Mouse (Mus musculus) embryonic facial prominence, embryonic 11.5 days (tissue): ENCODE results near the gene Chit1. TPM values are rescaled to one million over a fixed set of nuclear protein-coding genes. Genes with fewer than 3 reads are reported as not detected.

Source experiments
- ATAC-seq: fragments of 200-750 bp; cut with Nextera tagmentation; replicated peaks from 2 replicates; pipeline ENCODE4 v1.8.0; 2017; ENCODE audit warnings: low read depth; ENCODE audit not compliant: insufficient number of reproducible peaks, low FRiP score, low TSS enrichment
- DNase-seq: peaks from one replicate; pipeline ENCODE4 v3.0.0-alpha.2; 2015; ENCODE audit warnings: low spot score
- H3K27ac ChIP-seq: fragments of 300-500 bp; sonication (generic); replicated peaks from 2 replicates; pipeline ENCODE4 v1.5.1; 2014; ENCODE audit warnings: mild to moderate bottlenecking, low read depth, low read length, control low read depth
- H3K27me3 ChIP-seq: fragments of 300-500 bp; sonication (generic); 2 replicates; pipeline ENCODE4 v1.6.1; 2014; ENCODE audit warnings: mild to moderate bottlenecking, low read length, moderate library complexity, mixed read lengths; ENCODE audit not compliant: control insufficient read depth, insufficient read depth
- H3K36me3 ChIP-seq: fragments of 300-500 bp; sonication (generic); replicated peaks from 2 replicates; pipeline ENCODE4 v1.6.1; 2014; ENCODE audit warnings: low read depth, mild to moderate bottlenecking, low read length, moderate library complexity, mixed read lengths; ENCODE audit not compliant: control insufficient read depth, insufficient read depth
- H3K4me1 ChIP-seq: fragments of 300-500 bp; sonication (generic); 2 replicates; pipeline ENCODE4 v1.6.1; 2014; ENCODE audit warnings: low read length, mixed read lengths; ENCODE audit not compliant: control insufficient read depth, insufficient read depth
- H3K4me2 ChIP-seq: fragments of 300-500 bp; sonication (generic); 2 replicates; pipeline ENCODE4 v1.6.1; 2014; ENCODE audit warnings: low read depth, mild to moderate bottlenecking, control low read depth, low read length, moderate library complexity
- H3K4me3 ChIP-seq: fragments of 300-500 bp; sonication (generic); 2 replicates; pipeline ENCODE4 v1.5.1; 2014; ENCODE audit warnings: low read depth, low read length, control low read depth
- H3K9ac ChIP-seq: fragments of 300-500 bp; sonication (generic); replicated peaks from 2 replicates; pipeline ENCODE4 v1.6.1; 2014; ENCODE audit warnings: mild to moderate bottlenecking, control low read depth, low read length
- H3K9me3 ChIP-seq: fragments of 300-500 bp; sonication (generic); replicated peaks from 2 replicates; pipeline ENCODE4 v1.6.1; 2016; ENCODE audit warnings: mild to moderate bottlenecking, low read length, inconsistent platforms, mixed read lengths; ENCODE audit not compliant: control insufficient read depth
- WGBS: fragments of 180-500 bp; shearing (Covaris S2); extraction: QIAGEN DNeasy Blood & Tissue Kit; methylation state at CpG from one replicate; pipeline ENCODE4 v1.1.7; 2014; 5-methylcytosine and 5-hydroxymethylcytosine counted together
- polyA plus RNA-seq: library from polyadenylated mRNA; unstranded; fragments of >200 nt; fragmentation: Nextera tagmentation; extraction: Ambion mirVana; gene quantifications from 2 replicates; pipeline ENCODE4 v1.2.1, GENCODE M21; 2014

The Chit1 gene
- polyA plus RNA-seq, 1 experiment from 2014 or later = not detected

DNA sequence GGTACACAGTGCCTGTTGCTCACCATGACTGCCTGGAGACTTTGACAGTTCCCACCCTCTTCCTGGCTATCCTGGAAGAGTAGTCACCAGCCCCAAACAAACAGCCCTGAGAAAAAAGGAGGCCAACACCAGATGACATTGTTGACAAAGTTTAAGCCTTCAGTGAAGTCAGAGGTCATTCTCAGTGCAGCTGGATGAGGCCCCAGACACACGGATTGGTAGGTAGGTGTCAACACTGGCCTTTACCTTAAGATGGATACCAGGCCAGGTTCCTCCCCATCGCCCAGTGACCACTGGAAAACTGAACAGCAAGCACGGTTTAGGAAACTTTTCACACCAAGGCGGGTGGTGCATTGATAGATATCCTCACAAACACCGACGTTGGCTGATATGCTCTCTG, 18.7 kb upstream of the Chit1 start:
- Histone ChIP-seq H3K36me3 (no peaks in the 10 kb centered on the region), H3K4me3 (peak overlapping the region; percentile 40), H3K4me2 (peak overlapping the region; percentile 80), H3K27ac (0 out of 2 replicates have a peak overlapping the region, but pooled peaks have one; percentile 47), H3K9me3 (no peaks in the 10 kb centered on the region), H3K4me1 (peaks cover 5% of the 10 kb centered on the region), H3K9ac (peak overlapping the region; percentile 62), H3K27me3 (no peaks in the 10 kb centered on the region; the same call in 1 of the 2 replicates)
- ATAC-seq = no peak
- 31% methylated on average over 6 of the region's 6 CpGs for WGBS
- no peak for DNase-seq

DNA sequence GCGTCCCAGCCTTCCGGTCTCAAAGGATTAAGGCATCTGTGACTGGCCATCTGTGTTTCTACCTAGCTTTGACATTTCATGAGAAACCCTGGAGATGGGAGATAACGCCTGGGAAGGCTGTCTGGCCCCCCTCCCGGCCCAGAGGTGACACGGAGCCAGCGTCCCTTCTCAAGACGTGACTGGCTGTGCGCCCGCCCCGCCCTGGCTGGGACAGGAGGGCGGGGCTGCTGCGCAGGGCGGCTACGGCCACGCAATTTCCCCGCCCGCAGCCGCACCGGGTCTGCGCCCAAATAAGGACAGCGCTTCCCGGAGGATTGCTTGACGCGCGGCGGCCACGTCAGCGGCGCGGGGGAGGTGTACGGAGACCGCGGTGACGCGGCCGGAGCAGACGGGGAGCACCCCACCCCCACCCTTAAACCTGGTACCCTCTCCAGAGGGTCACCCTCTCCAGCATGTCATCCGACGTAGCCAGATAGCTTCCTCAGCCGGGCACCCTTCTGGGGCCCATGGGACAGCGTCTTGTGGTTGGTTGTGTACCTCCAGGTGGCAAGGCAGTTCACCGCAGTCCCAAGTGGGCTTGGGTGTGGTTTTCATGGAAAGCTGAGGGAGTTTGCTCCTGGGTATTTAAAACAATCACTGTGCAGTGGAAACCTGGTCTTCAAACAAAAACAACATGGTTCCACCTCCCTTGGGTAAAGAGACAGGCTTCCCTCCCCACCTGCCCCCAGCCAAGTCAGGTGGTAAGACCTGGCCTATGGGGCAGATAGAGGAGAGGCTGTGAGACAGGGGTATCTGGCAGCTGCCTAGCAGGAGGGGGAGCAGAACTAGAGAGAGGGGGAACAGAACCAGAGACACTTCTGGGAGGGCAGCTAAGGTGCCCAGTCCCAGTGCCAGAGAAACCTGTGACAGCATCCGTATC, 17.9 kb upstream of the Chit1 start:
- H3K9me3 ChIP-seq = no peaks in the 10 kb centered on the region
- peak overlapping the region; percentile 47; the same call in 1 of the 2 replicates for H3K27ac ChIP-seq
- H3K4me1 ChIP-seq = peaks cover 5% of the 10 kb centered on the region
- peak overlapping the region; percentile 62 for H3K9ac ChIP-seq
- ATAC-seq = peak; percentile 81
- H3K36me3 ChIP-seq = no peaks in the 10 kb centered on the region
- WGBS = 3% methylated on average over 43 of the region's 43 CpGs
- DNase-seq = peak; percentile 90
- peak overlapping the region; percentile 40 for H3K4me3 ChIP-seq
- H3K27me3 ChIP-seq = no peaks in the 10 kb centered on the region; the same call in 1 of the 2 replicates
- H3K4me2 ChIP-seq = peak overlapping the region; percentile 80

DNA sequence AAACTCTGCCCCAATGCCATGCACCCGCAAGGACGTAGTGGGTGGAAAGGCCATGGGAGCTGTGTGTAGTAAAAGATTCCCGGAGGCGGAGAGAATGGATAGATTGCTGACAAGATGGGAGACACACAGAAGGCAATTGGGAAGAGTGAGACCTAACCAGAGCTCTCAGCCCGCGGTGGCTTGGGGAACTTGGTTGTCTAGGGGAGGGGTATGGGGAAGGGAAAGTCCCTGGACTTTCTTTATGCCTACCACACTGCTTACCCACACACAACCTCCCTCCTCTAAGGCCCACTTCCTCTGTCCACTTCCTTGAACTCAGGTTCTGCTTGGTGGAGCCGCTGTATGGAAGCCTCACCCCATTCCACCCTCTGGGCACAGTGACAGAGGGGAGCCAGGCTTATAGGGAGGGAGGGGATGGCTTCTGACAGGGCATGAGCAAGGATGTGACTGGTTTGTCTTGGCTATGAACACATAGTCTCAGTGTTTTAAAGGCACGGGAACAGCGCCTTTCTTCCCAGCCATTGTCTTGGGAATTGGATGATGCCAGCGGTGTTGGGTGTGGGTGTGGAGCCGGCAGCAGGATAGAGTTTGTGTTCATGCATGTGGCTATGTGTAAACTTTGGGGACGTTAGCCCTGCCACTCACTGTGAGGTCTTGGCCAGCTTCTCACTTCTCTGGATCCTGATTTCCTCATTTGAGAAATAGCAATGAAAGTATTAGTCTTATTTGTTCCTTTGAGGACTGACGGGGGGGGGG, 17.1 kb upstream of the Chit1 start:
- ATAC-seq (no peak), DNase-seq (no peak)
- Histone ChIP-seq H3K4me1 (peaks cover 12% of the 10 kb centered on the region), H3K27ac (no peak overlapping the region), H3K27me3 (no peaks in the 10 kb centered on the region; the same call in 1 of the 2 replicates), H3K4me3 (no peak overlapping the region), H3K9ac (no peak overlapping the region), H3K4me2 (no peak overlapping the region), H3K9me3 (no peaks in the 10 kb centered on the region), H3K36me3 (no peaks in the 10 kb centered on the region)
- 69% methylated on average over 13 of the region's 13 CpGs for WGBS

DNA sequence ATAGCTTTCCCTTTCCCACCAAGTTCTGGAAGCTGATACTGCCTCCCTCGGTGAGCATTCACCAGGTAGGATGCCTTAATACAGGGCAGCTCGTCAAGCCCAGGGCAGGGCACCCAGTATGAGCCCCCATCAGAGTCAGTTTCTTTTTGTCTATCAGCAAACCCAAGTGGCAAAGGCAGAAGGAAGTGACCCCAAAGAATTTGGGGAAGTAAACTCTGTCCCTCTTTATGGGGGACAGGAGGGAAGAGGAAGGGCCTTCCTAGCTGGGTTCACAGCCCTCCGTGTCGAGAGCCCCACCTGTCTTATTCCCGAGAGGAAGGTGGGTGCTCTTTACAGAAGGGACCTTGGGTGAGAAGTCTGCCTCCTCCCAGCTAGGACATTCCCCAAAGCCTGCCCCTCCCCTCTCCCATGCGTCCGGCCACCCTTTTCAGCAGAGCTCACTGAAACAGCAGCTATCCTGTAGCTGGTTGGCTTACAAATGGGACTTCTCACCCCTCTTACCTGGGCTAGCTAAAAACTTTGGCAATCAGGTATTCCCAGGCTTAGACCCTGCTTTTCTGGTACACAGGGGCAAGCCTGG, 15.9 kb upstream of the Chit1 start:
- Histone ChIP-seq H3K9ac (no peak overlapping the region), H3K36me3 (no peaks in the 10 kb centered on the region), H3K4me1 (peaks cover 15% of the 10 kb centered on the region), H3K4me2 (no peak overlapping the region), H3K9me3 (no peaks in the 10 kb centered on the region), H3K4me3 (no peak overlapping the region), H3K27me3 (no peaks in the 10 kb centered on the region), H3K27ac (no peak overlapping the region)
- ATAC-seq (no peak), DNase-seq (no peak)
- WGBS = 65% methylated on average over 7 of the region's 7 CpGs

DNA sequence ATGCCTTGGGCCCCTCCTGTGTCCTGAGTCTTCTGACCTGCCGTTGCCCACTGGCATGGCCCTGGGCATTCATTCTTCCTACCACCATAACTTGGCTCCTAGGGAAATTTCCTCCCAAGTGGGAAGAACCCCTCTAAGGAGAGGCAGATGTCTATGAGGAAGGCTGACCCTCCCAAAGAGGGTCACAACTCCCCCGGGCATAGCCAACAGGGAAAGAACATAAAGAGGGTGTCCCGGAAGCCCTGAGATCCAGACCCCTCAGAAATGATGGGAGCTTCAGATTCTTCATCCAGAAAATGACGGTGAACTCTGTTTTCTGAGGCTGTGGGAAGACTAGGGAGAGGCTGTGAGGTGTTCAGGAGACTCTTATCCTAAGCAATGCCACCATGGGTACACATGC, 15.3 kb upstream of the Chit1 start:
- H3K4me2 ChIP-seq = no peak overlapping the region
- WGBS = 87% methylated on average over 4 of the region's 4 CpGs

DNA sequence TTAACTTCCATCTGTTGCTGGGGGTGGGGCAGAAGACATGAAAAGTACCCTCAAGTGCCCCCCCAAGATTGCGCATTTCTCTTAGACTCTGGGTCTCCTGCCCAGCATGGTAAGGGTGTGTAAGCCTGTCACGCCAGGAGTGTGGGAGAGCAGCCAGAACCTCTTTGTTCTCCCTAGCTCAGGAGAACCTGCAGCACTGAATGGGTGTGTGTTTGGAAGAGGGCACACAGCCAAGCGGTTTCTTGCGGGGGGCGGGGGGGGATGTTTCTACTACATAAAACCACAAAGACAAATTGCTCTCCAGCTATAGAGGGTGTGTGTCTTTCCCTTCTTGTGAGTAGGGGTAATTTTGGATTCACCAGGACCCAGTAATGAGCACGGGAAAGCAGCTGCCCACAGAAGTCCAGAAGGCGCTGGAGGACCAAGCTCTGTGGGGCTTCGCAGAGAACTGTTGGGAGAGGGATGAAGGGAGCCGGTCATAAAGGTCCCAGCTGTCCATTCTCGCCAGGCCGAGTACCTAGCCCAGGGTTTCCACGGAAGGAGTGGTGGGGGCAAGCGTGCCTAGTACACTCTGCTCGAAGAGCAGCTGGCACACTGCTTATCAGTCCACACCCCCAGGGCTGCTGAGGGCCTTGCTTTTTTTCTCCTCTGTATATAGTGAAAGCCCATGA, 14.6 kb upstream of the Chit1 start:
- Histone ChIP-seq H3K27ac (no peak overlapping the region), H3K4me1 (peaks cover 15% of the 10 kb centered on the region), H3K36me3 (no peaks in the 10 kb centered on the region), H3K4me3 (no peak overlapping the region), H3K9me3 (no peaks in the 10 kb centered on the region), H3K9ac (no peak overlapping the region), H3K4me2 (no peak overlapping the region), H3K27me3 (no peaks in the 10 kb centered on the region)
- ATAC-seq = no peak
- WGBS = 81% methylated on average over 14 of the region's 14 CpGs
- DNase-seq = no peak

More for the DNA sequence above, 15.3 kb upstream of the Chit1 start:
- ATAC-seq (no peak), DNase-seq (no peak)
- H3K27ac ChIP-seq = no peak overlapping the region
- H3K4me3 ChIP-seq = no peak overlapping the region
- no peak overlapping the region for H3K9ac ChIP-seq
- H3K36me3 ChIP-seq = no peaks in the 10 kb centered on the region
- peaks cover 15% of the 10 kb centered on the region for H3K4me1 ChIP-seq
- no peaks in the 10 kb centered on the region for H3K27me3 ChIP-seq
- no peaks in the 10 kb centered on the region for H3K9me3 ChIP-seq

DNA sequence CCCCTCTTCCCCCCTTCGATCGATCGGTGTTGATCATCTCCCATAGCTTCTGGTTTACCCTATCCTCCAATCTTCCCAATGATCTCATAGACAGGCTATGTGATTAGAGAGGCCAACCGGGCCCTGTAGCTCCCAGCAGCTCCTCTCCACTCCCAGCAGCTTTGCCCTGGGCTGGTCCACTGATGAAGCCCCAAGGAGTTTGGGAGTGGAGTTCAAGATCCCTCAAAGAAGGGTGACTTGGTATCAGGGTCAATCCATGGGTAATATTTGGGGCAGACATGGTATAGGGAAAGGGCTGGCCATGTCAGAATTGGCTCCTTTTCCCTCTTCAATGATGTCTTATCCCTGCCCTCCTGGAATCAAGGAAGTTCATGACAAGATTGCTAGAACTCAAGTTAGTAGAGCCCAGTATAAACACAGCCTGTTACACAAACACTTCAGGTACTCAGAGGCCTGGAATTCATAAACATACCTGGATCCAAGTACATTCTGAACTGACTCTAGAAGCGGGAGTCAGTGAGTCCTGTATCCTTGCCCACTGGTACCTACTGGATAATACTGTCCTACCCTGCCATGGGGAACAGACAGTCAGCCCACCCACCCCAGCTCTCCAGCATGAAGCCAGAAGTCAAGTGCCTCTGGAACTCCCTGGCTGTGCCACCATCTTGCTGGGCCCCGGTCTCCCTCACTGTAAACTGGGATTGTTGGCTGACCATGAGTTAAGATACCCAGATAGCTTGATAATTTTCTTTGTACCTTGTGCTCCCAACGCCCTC, 13.8 kb upstream of the Chit1 start:
- ATAC-seq = no peak
- Histone ChIP-seq H3K9me3 (no peaks in the 10 kb centered on the region), H3K4me3 (no peak overlapping the region), H3K4me1 (peaks cover 15% of the 10 kb centered on the region), H3K9ac (no peak overlapping the region), H3K4me2 (no peak overlapping the region), H3K36me3 (no peaks in the 10 kb centered on the region), H3K27ac (no peak overlapping the region), H3K27me3 (no peaks in the 10 kb centered on the region)
- DNase-seq = no peak
- WGBS = 92% methylated on average over 7 of the region's 7 CpGs
